Mouse (Mus musculus) C2C12 (cell line): Measurements from ENCODE around the gene Slc44a1.

Source experiments
- CEBPB ChIP-seq: IDR thresholded peaks from one replicate; pipeline ENCODE4 v1.6.1; 2011; ENCODE audit warnings: low read depth, mild to moderate bottlenecking, control low read depth, moderate library complexity
- CTCF ChIP-seq: IDR thresholded peaks from one replicate; pipeline ENCODE4 v1.5.1; 2011; ENCODE audit not compliant: control insufficient read depth, insufficient read depth, insufficient read length
- FOSL1 ChIP-seq: IDR thresholded peaks from one replicate; pipeline ENCODE4 v1.8.0; 2011; ENCODE audit warnings: mild to moderate bottlenecking, low read length; ENCODE audit not compliant: poor library complexity, insufficient read depth, severe bottlenecking
- MAX ChIP-seq: IDR thresholded peaks from one replicate; pipeline ENCODE4 v1.6.1; 2011; ENCODE audit warnings: mild to moderate bottlenecking, control low read depth
- MYOD1 ChIP-seq: IDR thresholded peaks from one replicate; pipeline ENCODE4 v1.6.1; 2011; ENCODE audit warnings: low read depth; ENCODE audit not compliant: control insufficient read depth, insufficient read length
- MYOG ChIP-seq: IDR thresholded peaks from one replicate; pipeline ENCODE4 v1.6.1; 2011; ENCODE audit not compliant: control insufficient read depth, insufficient read length; ENCODE audit errors: extremely low read depth
- USF1 ChIP-seq: IDR thresholded peaks from one replicate; pipeline ENCODE4 v1.6.1; 2011; ENCODE audit warnings: low read depth, mild to moderate bottlenecking, control low read depth, moderate library complexity

- no peak for TF ChIP-seq CTCF
- TF ChIP-seq MAX = no peak
- TF ChIP-seq USF1 = no peak
- no peak for TF ChIP-seq CEBPB
- TF ChIP-seq FOSL1 = no peak
- TF ChIP-seq MYOG = no peak
- no peak for TF ChIP-seq MYOD1
Measured at GRCm38 (mm10) chr4:53567065-53567464, 126.9 kb downstream of the Slc44a1 start.
